Mouse (Mus musculus) kidney, embryonic 14.5 days (tissue): Measurements from ENCODE around the gene Cypt2. TPM values are rescaled to one million over a fixed set of nuclear protein-coding genes. Genes with fewer than 3 reads are reported as not detected.
"Not testable (repeated sequence)": the region's sequence is repeated elsewhere in the genome, so short reads cannot be mapped to it uniquely, and the experiment has no call there.

ENCODE experiments used
- ATAC-seq: fragments of 200-750 bp; cut with Nextera tagmentation; 2 replicates; pipeline ENCODE4 v1.8.0; 2017; ENCODE audit warnings: moderate number of reproducible peaks, mild to moderate bottlenecking, moderate TSS enrichment, moderate library complexity; ENCODE audit not compliant: low FRiP score, low TSS enrichment
- H3K27ac ChIP-seq: fragments of 300-500 bp; sonication (generic); 2 replicates; pipeline ENCODE4 v1.5.1; 2014; ENCODE audit warnings: low read depth, mild to moderate bottlenecking, low read length, moderate library complexity, mixed read lengths
- H3K27me3 ChIP-seq: fragments of 300-500 bp; sonication (generic); 2 replicates; pipeline ENCODE4 v1.6.1; 2014; ENCODE audit warnings: mild to moderate bottlenecking, low read length; ENCODE audit not compliant: control insufficient read depth, insufficient read depth
- H3K36me3 ChIP-seq: fragments of 300-500 bp; sonication (generic); 2 replicates; pipeline ENCODE4 v1.6.1; 2014; ENCODE audit warnings: low read length, mixed read lengths; ENCODE audit not compliant: control insufficient read depth, insufficient read depth
- H3K4me1 ChIP-seq: fragments of 300-500 bp; sonication (generic); 2 replicates; pipeline ENCODE4 v1.6.1; 2014; ENCODE audit warnings: low read length, mixed read lengths; ENCODE audit not compliant: control insufficient read depth, insufficient read depth
- H3K4me2 ChIP-seq: fragments of 300-500 bp; sonication (generic); replicated peaks from 2 replicates; pipeline ENCODE4 v1.6.1; 2014; ENCODE audit warnings: low read depth, mild to moderate bottlenecking, low read length
- H3K4me3 ChIP-seq: fragments of 300-500 bp; sonication (generic); 2 replicates; pipeline ENCODE4 v1.5.1; 2014; ENCODE audit warnings: mild to moderate bottlenecking, low read length
- H3K9ac ChIP-seq: fragments of 300-500 bp; sonication (generic); 2 replicates; pipeline ENCODE4 v1.6.1; 2014; ENCODE audit warnings: low read depth, mild to moderate bottlenecking, low read length, moderate library complexity
- H3K9me3 ChIP-seq: fragments of 300-500 bp; sonication (generic); 2 replicates; pipeline ENCODE4 v1.6.1; 2016; ENCODE audit warnings: low read length; ENCODE audit not compliant: control insufficient read depth
- WGBS: fragments of 180-500 bp; shearing (Covaris S2); extraction: QIAGEN DNeasy Blood & Tissue Kit; methylation state at CpG from one replicate; pipeline ENCODE4 v1.1.7; 2014; 5-methylcytosine and 5-hydroxymethylcytosine counted together
- polyA plus RNA-seq: library from polyadenylated mRNA; unstranded; fragments of >200 nt; fragmentation: Nextera tagmentation; extraction: Ambion mirVana; gene quantifications from 2 replicates; pipeline ENCODE4 v1.2.1, GENCODE M21; 2014

Cypt2 gene
- polyA plus RNA-seq = not detected in 2 replicates

GRCm38 (mm10) chrX:105499472-105499871 is at the start of gene Cypt2:
Gene Cypt2, plus strand, starts transcription at chrX:105499772.
- not testable (repeated sequence) for H3K27ac ChIP-seq, H3K4me3 ChIP-seq, H3K4me1 ChIP-seq, H3K27me3 ChIP-seq, H3K9me3 ChIP-seq, H3K9ac ChIP-seq, H3K36me3 ChIP-seq, H3K4me2 ChIP-seq, ATAC-seq
- WGBS = 95% methylated on average over 4 of the region's 4 CpGs

- no peak for ATAC-seq
- 61% methylated on average over 6 of the region's 6 CpGs for WGBS
- no peaks in the 10 kb centered on the region for H3K36me3 ChIP-seq
- H3K9me3 ChIP-seq = no peaks in the 10 kb centered on the region
- no peak overlapping the region for H3K27ac ChIP-seq
- H3K4me3 ChIP-seq = no peak overlapping the region
- no peak overlapping the region for H3K9ac ChIP-seq
- no peaks in the 10 kb centered on the region for H3K4me1 ChIP-seq
- no peaks in the 10 kb centered on the region for H3K27me3 ChIP-seq
- H3K4me2 ChIP-seq = no peak overlapping the region
Measured at GRCm38 (mm10) chrX:105546234-105546633, 46.7 kb downstream of the Cypt2 start.
